Mouse (Mus musculus) ES-E14 (cell line): Measurements from ENCODE around the gene Cecr2. TPM values are rescaled to one million over a fixed set of nuclear protein-coding genes. Genes with fewer than 3 reads are reported as not detected.
A peak's percentile ranks its signal among the peaks of the same experiment; 100 is the strongest.

ENCODE experiments used
- DNase-seq: peaks from one replicate; pipeline ENCODE4 v3.0.0-alpha.2; 2013; ENCODE audit warnings: low read depth, low spot score
- H3K27ac ChIP-seq: 2 replicates; pipeline ENCODE4 v1.5.1; 2012; ENCODE audit warnings: low read depth, mild to moderate bottlenecking, low read length, moderate library complexity, mixed read lengths; ENCODE audit not compliant: poor library complexity, insufficient read depth, severe bottlenecking
- H3K36me3 ChIP-seq: 2 replicates; pipeline ENCODE4 v1.6.1; 2012; ENCODE audit warnings: mild to moderate bottlenecking, low read length, moderate library complexity, mixed read lengths; ENCODE audit not compliant: control insufficient read depth, poor library complexity, insufficient read depth, severe bottlenecking
- H3K4me1 ChIP-seq, 2 experiments: fragments of 150-350 bp in 1 of 2; sonication (generic) in 1 of 2; 2 replicates each; pipeline ENCODE4 v1.6.1; 2012; ENCODE audit warnings: low read length in 2 of 2, mild to moderate bottlenecking in 1 of 2, mixed read lengths in 1 of 2; ENCODE audit not compliant: control insufficient read depth in 2 of 2, insufficient read depth in 2 of 2, poor library complexity in 1 of 2
- H3K4me3 ChIP-seq, 2 experiments: fragments of 150-350 bp in 1 of 2; sonication (generic) in 1 of 2; 2 replicates each; pipeline ENCODE4 v1.5.1; 2012; ENCODE audit warnings: low read length in 2 of 2, low read depth in 1 of 2, mild to moderate bottlenecking in 1 of 2, mixed read lengths in 1 of 2; ENCODE audit not compliant: insufficient read depth in 1 of 2, poor library complexity in 1 of 2, severe bottlenecking in 1 of 2
- H3K9ac ChIP-seq: 2 replicates; pipeline ENCODE4 v1.6.1; 2012; ENCODE audit warnings: low read depth, mild to moderate bottlenecking, low read length, mixed read lengths; ENCODE audit not compliant: poor library complexity, insufficient read depth, severe bottlenecking
- H3K9me3 ChIP-seq: fragments of 150-350 bp; sonication (generic); 2 replicates; pipeline ENCODE4 v1.6.1; 2012; ENCODE audit warnings: low read depth, mild to moderate bottlenecking, low read length; ENCODE audit not compliant: control insufficient read depth, insufficient read depth
- CHD2 ChIP-seq: IDR thresholded peaks from 2 replicates; pipeline ENCODE4 v1.6.1; 2014; ENCODE audit warnings: mild to moderate bottlenecking, low read depth, low read length, inconsistent platforms
- HCFC1 ChIP-seq: IDR thresholded peaks from 2 replicates; pipeline ENCODE4 v1.6.1; 2012; ENCODE audit warnings: low read length, inconsistent platforms, borderline replicate concordance; ENCODE audit not compliant: insufficient read depth
- MAFK ChIP-seq: IDR thresholded peaks from 2 replicates; pipeline ENCODE4 v1.6.1; 2014; ENCODE audit warnings: mild to moderate bottlenecking, low read depth, low read length, inconsistent platforms; ENCODE audit not compliant: insufficient read depth
- ZC3H11A ChIP-seq: IDR thresholded peaks from 2 replicates; pipeline ENCODE4 v1.6.1; 2012; ENCODE audit warnings: low read depth, mild to moderate bottlenecking, inconsistent platforms, low read length, borderline replicate concordance
- ZNF384 ChIP-seq: IDR thresholded peaks from 2 replicates; pipeline ENCODE4 v1.6.1; 2012; ENCODE audit warnings: low read depth, low read length, inconsistent platforms
- in situ Hi-C, 2 experiments: fragments of 600-800 bp; cut with MboI; formaldehyde crosslinking; loops; one replicate each; pipeline ENCODE4 v1.15.1; 2025; ENCODE audit warnings: low sequenced_read_pairs in 2 of 2, inconsistent platforms in 1 of 2; ENCODE audit not compliant: unreplicated experiment in 2 of 2
- total RNA-seq: library from RNA; depleted of rRNA; stranded (reverse); fragments of 300-350 nt; gene quantifications from 2 replicates; pipeline ENCODE4 v1.2.3, GENCODE M21; 2012; rRNA removed

The Cecr2 gene
- 26.5 and 35.7 TPM in 2 replicates for total RNA-seq

GRCm38 (mm10) chr6:120665816-120666760 lies at the start of gene Cecr2:
TSS of gene Cecr2 (plus strand) at chr6:120666369.
- peak; percentile 63; the same call in 1 of the 2 replicates for TF ChIP-seq HCFC1
- TF ChIP-seq ZNF384: no peak
- DNase-seq: peak; percentile 69
- Histone ChIP-seq H3K4me1 (peaks cover 8% of the 10 kb centered on the region in 2 experiments; a peak in 3 of 4 replicates), H3K4me3 (peak within 1 kb of the TSS; percentile 74 to 93), H3K36me3 (no peaks in the 10 kb centered on the region), H3K9ac (peak within 1 kb of the TSS; percentile 90), H3K9me3 (no peaks in the 10 kb centered on the region), H3K27ac (peak within 1 kb of the TSS; percentile 98)
- in situ Hi-C loops: no loop called here

GRCm38 (mm10) chr6:120617586-120617985 lies 48.6 kb upstream of the Cecr2 start:
- DNase-seq: no peak
- H3K4me3 ChIP-seq: no peak overlapping the region
- TF ChIP-seq MAFK (no peak), ZNF384 (no peak), CHD2 (no peak)
- no peak overlapping the region for H3K9ac ChIP-seq
- no peaks in the 10 kb centered on the region for H3K36me3 ChIP-seq
- in situ Hi-C loops: no loop called here
- peaks cover 5 to 8% of the 10 kb centered on the region in 2 experiments; a peak in 3 of 4 replicates for H3K4me1 ChIP-seq
- H3K27ac ChIP-seq: no peak overlapping the region
- H3K9me3 ChIP-seq: no peaks in the 10 kb centered on the region

- Histone ChIP-seq H3K9ac (no peak overlapping the region), H3K4me1 (peaks cover 3 to 4% of the 10 kb centered on the region in 2 experiments; a peak in 3 of 4 replicates), H3K9me3 (no peaks in the 10 kb centered on the region), H3K27ac (no peak overlapping the region), H3K4me3 (no peak overlapping the region), H3K36me3 (no peaks in the 10 kb centered on the region)
- no peak for DNase-seq
- TF ChIP-seq MAFK (no peak), ZC3H11A (no peak)
- in situ Hi-C loops: no loop called here
These were observed 47.4 kb upstream of the Cecr2 start for GRCm38 (mm10) chr6:120618518-120619402.

DNA sequence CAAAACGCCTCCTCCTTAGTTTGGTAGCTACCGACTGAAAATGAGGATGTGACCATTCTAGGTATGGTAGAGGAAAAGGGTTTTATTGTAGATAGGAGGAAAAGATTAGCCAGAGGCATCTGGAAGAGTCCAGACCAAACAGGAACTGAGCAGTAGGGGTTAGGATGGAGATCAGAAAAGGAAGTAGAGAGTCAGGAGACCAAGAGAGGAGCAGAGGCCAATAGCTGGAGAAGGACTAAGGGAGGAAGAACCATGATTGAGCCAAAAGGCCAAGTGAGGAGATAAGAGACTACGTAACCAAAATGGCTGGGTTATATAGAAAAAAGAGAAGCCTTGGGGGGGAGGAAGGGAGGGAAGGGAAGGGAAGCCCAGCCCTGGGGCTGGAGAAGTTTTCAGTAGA lies 46.0 kb upstream of the Cecr2 start:
- DNase-seq: no peak
- Histone ChIP-seq H3K9me3 (no peaks in the 10 kb centered on the region), H3K4me3 (no peak overlapping the region), H3K9ac (no peak overlapping the region), H3K36me3 (no peaks in the 10 kb centered on the region), H3K4me1 (peaks cover 2 to 4% of the 10 kb centered on the region in 2 experiments; a peak in 3 of 4 replicates), H3K27ac (no peak overlapping the region)
- no peak for TF ChIP-seq HCFC1
- TF ChIP-seq MAFK: no peak
- no peak for TF ChIP-seq ZNF384
- TF ChIP-seq CHD2: no peak
- no peak for TF ChIP-seq ZC3H11A
- in situ Hi-C loops: no loop called here
